Mouse (Mus musculus): ENCODE measurements around the gene Thyn1. TPM values are rescaled to one million over a fixed set of nuclear protein-coding genes. Genes with fewer than 3 reads are reported as not detected.

The Thyn1 gene
- polyA plus RNA-seq, 1 experiment, result 243 TPM

- H3K27ac ChIP-seq (ENCODE audit: insufficient read depth, low read length), result no peak overlapping the region
- H3K27me3 ChIP-seq (ENCODE audit: control insufficient read depth, insufficient read depth, low read length, poor library complexity, severe bottlenecking), result no peaks in the 10 kb centered on the region
- no peaks in the 10 kb centered on the region for H3K4me1 ChIP-seq (ENCODE audit: control insufficient read depth, insufficient read depth, low read length)
- H3K36me3 ChIP-seq (ENCODE audit: control insufficient read depth, insufficient read depth, low read length, poor library complexity, severe bottlenecking), result peaks cover 71% of the 10 kb centered on the region
- no peak overlapping the region for H3K9ac ChIP-seq (ENCODE audit: low read depth, poor library complexity, severe bottlenecking)
- no peak overlapping the region for H3K4me3 ChIP-seq (ENCODE audit: low read depth, low read length)
- no peak for TF ChIP-seq POLR2A (IDR thresholded peaks at IDR 0.05; ENCODE audit: insufficient read depth, low read length)
- no peak for TF ChIP-seq CTCF (IDR thresholded peaks at IDR 0.05; ENCODE audit: low read depth, low read length)
- TF ChIP-seq EP300 (IDR thresholded peaks at IDR 0.05; ENCODE audit: insufficient read depth, low read depth, low read length), result no peak
- H3K9me3 ChIP-seq (replicated peaks; ENCODE audit: control insufficient read depth, insufficient read depth, low read length, poor library complexity, severe bottlenecking), result no peaks in the 10 kb centered on the region
Observed at GRCm38 (mm10) chr9:27005231-27005630, 5.7 kb downstream of the Thyn1 start.

DNA sequence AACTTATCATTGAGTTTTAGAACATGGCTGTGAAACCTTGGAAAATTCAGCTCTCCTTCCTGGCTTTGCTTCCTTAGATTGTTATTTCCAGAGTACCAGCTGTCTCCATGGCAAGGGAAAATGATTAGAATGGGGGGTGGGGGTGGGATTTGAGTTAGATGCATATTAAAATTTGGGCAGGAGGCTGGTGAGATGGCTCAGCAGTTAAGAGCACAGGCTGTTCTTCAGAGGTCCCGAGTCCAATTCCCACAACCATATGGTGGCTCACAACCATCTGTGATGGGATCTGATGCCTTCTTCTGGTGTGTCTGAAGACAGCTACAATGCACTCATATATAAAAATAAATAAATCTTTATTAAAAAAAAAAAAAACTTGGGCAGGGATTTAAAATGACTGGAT is 6.4 kb downstream of the Thyn1 start:
- TF ChIP-seq POLR2A (IDR thresholded peaks at IDR 0.05; ENCODE audit: insufficient read depth, low read length), result no peak
- no peak for TF ChIP-seq CTCF (IDR thresholded peaks at IDR 0.05; ENCODE audit: low read depth, low read length)
- no peak for TF ChIP-seq EP300 (IDR thresholded peaks at IDR 0.05; ENCODE audit: insufficient read depth, low read depth, low read length)
- H3K27ac ChIP-seq (ENCODE audit: insufficient read depth, low read length), result no peak overlapping the region
- H3K27me3 ChIP-seq (ENCODE audit: control insufficient read depth, insufficient read depth, low read length, poor library complexity, severe bottlenecking), result no peaks in the 10 kb centered on the region
- H3K4me3 ChIP-seq (ENCODE audit: low read depth, low read length), result no peak overlapping the region
- peaks cover 71% of the 10 kb centered on the region for H3K36me3 ChIP-seq (ENCODE audit: control insufficient read depth, insufficient read depth, low read length, poor library complexity, severe bottlenecking)
- H3K9me3 ChIP-seq (replicated peaks; ENCODE audit: control insufficient read depth, insufficient read depth, low read length, poor library complexity, severe bottlenecking), result no peaks in the 10 kb centered on the region
- no peaks in the 10 kb centered on the region for H3K4me1 ChIP-seq (ENCODE audit: control insufficient read depth, insufficient read depth, low read length)
- H3K9ac ChIP-seq (ENCODE audit: low read depth, poor library complexity, severe bottlenecking), result no peak overlapping the region

DNA sequence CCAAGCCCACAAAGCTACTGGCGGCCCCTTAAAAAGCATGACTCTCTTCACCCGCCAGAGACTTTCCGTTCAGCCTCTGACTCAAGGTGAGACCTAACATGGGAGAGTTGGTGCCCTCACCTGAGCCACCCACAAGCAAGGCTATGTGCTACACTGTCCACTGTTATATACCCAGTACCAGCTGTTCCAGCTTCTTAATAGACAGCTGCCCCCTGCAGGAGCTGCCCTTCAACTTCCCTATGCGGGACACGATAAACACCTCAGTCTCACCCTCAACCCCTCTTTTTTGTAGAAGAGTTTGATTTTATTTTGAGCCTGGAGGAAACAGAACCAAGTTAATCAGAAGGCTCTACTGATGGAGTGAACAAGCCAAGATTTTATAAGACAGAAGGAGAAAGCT is 7.4 kb downstream of the Thyn1 start:
- Histone ChIP-seq H3K9ac (ENCODE audit: low read depth, poor library complexity, severe bottlenecking) (no peak overlapping the region), H3K4me1 (ENCODE audit: control insufficient read depth, insufficient read depth, low read length) (no peaks in the 10 kb centered on the region), H3K4me3 (ENCODE audit: low read depth, low read length) (no peak overlapping the region), H3K36me3 (ENCODE audit: control insufficient read depth, insufficient read depth, low read length, poor library complexity, severe bottlenecking) (peaks cover 69% of the 10 kb centered on the region), H3K9me3 (replicated peaks; ENCODE audit: control insufficient read depth, insufficient read depth, low read length, poor library complexity, severe bottlenecking) (no peaks in the 10 kb centered on the region), H3K27me3 (ENCODE audit: control insufficient read depth, insufficient read depth, low read length, poor library complexity, severe bottlenecking) (no peaks in the 10 kb centered on the region), H3K27ac (ENCODE audit: insufficient read depth, low read length) (no peak overlapping the region)
- TF ChIP-seq POLR2A (IDR thresholded peaks at IDR 0.05; ENCODE audit: insufficient read depth, low read length) (no peak), EP300 (IDR thresholded peaks at IDR 0.05; ENCODE audit: insufficient read depth, low read depth, low read length) (no peak), CTCF (IDR thresholded peaks at IDR 0.05; ENCODE audit: low read depth, low read length) (peak; percentile 7)

DNA sequence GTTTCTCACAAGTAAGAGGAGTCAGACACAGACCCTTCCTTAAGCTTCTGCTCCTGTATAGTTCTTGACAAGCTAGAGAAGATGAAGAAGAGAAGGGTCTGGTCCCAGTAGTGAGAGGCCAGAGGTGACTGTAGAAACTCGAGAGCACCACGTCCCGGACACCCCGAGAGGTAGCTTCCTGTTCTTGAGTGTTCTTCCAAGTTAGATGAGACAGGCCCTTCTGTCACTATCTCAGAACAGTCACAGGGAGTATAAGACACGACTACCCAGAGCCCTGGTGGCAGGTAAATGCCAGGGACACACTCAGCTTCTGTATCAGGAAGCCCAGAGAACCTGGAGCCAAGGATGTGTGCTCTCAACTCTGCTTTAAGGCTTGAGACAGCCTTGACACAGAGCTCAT is 9.7 kb downstream of the Thyn1 start:
- no peak overlapping the region for H3K27ac ChIP-seq (ENCODE audit: insufficient read depth, low read length)
- no peak overlapping the region for H3K4me3 ChIP-seq (ENCODE audit: low read depth, low read length)
- H3K9me3 ChIP-seq (replicated peaks; ENCODE audit: control insufficient read depth, insufficient read depth, low read length, poor library complexity, severe bottlenecking), result no peaks in the 10 kb centered on the region
- no peak overlapping the region for H3K9ac ChIP-seq (ENCODE audit: low read depth, poor library complexity, severe bottlenecking)
- TF ChIP-seq CTCF (IDR thresholded peaks at IDR 0.05; ENCODE audit: low read depth, low read length) (no peak), EP300 (IDR thresholded peaks at IDR 0.05; ENCODE audit: insufficient read depth, low read depth, low read length) (no peak), POLR2A (IDR thresholded peaks at IDR 0.05; ENCODE audit: insufficient read depth, low read length) (no peak)
- H3K36me3 ChIP-seq (ENCODE audit: control insufficient read depth, insufficient read depth, low read length, poor library complexity, severe bottlenecking), result peaks cover 55% of the 10 kb centered on the region
- no peaks in the 10 kb centered on the region for H3K27me3 ChIP-seq (ENCODE audit: control insufficient read depth, insufficient read depth, low read length, poor library complexity, severe bottlenecking)
- H3K4me1 ChIP-seq (ENCODE audit: control insufficient read depth, insufficient read depth, low read length), result no peaks in the 10 kb centered on the region

DNA sequence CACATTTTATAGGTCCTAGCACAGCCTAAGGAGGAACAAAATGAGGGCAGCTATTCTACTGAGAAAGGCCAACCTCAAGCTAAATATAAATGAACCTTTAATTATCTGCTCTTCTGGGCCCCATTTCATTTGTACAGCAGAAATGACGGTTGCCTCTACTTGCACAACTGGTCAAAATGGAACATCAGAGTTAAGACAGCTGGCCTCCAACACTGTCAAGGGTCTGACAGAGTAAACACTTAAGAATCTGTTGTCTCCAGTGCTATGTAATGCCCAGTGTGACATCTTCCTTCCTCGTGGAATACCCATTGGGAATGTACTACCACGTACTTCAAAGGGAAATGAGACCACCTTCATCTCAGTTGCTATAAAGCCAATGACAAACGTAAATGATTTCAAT is 12.1 kb downstream of the Thyn1 start:
- Histone ChIP-seq H3K27ac (ENCODE audit: insufficient read depth, low read length) (no peak overlapping the region), H3K4me1 (ENCODE audit: control insufficient read depth, insufficient read depth, low read length) (no peaks in the 10 kb centered on the region), H3K4me3 (ENCODE audit: low read depth, low read length) (no peak overlapping the region), H3K9me3 (replicated peaks; ENCODE audit: control insufficient read depth, insufficient read depth, low read length, poor library complexity, severe bottlenecking) (no peaks in the 10 kb centered on the region), H3K36me3 (ENCODE audit: control insufficient read depth, insufficient read depth, low read length, poor library complexity, severe bottlenecking) (peaks cover 35% of the 10 kb centered on the region), H3K27me3 (ENCODE audit: control insufficient read depth, insufficient read depth, low read length, poor library complexity, severe bottlenecking) (no peaks in the 10 kb centered on the region), H3K9ac (ENCODE audit: low read depth, poor library complexity, severe bottlenecking) (no peak overlapping the region)
- TF ChIP-seq POLR2A (IDR thresholded peaks at IDR 0.05; ENCODE audit: insufficient read depth, low read length) (no peak), EP300 (IDR thresholded peaks at IDR 0.05; ENCODE audit: insufficient read depth, low read depth, low read length) (no peak), CTCF (IDR thresholded peaks at IDR 0.05; ENCODE audit: low read depth, low read length) (no peak)

- TF ChIP-seq POLR2A (IDR thresholded peaks at IDR 0.05; ENCODE audit: insufficient read depth, low read length), result no peak
- no peak for TF ChIP-seq EP300 (IDR thresholded peaks at IDR 0.05; ENCODE audit: insufficient read depth, low read depth, low read length)
- TF ChIP-seq CTCF (IDR thresholded peaks at IDR 0.05; ENCODE audit: low read depth, low read length), result no peak
- Histone ChIP-seq H3K36me3 (ENCODE audit: control insufficient read depth, insufficient read depth, low read length, poor library complexity, severe bottlenecking) (0 out of 2 replicates have a peak, but pooled peaks cover 8% of the 10 kb centered on the region), H3K27ac (ENCODE audit: insufficient read depth, low read length) (no peak overlapping the region), H3K4me3 (ENCODE audit: low read depth, low read length) (no peak overlapping the region), H3K9me3 (replicated peaks; ENCODE audit: control insufficient read depth, insufficient read depth, low read length, poor library complexity, severe bottlenecking) (no peaks in the 10 kb centered on the region), H3K4me1 (ENCODE audit: control insufficient read depth, insufficient read depth, low read length) (no peaks in the 10 kb centered on the region), H3K9ac (ENCODE audit: low read depth, poor library complexity, severe bottlenecking) (no peak overlapping the region), H3K27me3 (ENCODE audit: control insufficient read depth, insufficient read depth, low read length, poor library complexity, severe bottlenecking) (no peaks in the 10 kb centered on the region)
Observed at GRCm38 (mm10) chr9:27018961-27019360, 19.5 kb downstream of the Thyn1 start.

All from ES-Bruce4 (cell line).